Mouse (Mus musculus): ENCODE measurements around the gene Dock4. TPM values are rescaled to one million over a fixed set of nuclear protein-coding genes. Genes with fewer than 3 reads are reported as not detected.

The Dock4 gene
- polyA plus RNA-seq, 1 experiment from 2014 or later, result 34.3 TPM

DNA sequence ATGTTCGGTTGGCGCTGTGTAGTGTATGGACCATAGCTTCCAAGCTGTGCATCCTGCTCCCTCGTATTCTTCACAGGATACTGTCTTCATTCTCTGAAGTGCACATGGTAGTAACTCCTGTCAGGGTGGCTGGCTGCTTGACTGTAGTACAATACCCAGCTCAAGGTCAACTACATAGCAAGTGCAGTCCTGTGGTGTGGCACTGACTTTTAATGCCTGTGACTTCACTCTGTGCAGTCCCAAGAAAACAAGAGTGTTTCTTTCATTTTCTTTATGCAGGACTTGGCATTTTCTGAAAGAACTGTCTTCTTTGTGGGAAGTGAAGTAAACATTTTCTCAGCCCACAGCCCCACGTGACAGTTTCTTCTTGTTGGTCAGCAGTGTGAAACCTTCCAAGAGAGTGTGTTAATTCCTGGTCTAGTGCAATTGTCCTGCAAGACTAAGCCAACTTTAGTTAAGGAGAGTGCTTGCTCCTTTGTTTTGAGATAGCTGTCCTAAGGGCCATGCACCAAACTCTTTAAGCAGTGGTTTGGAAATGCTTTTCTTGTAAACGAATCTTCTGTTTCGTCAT is 109.3 kb downstream of the Dock4 start:
- H3K9me3 ChIP-seq (ENCODE audit: control insufficient read depth, low read length), result no peaks in the 10 kb centered on the region
- no peaks in the 10 kb centered on the region for H3K4me1 ChIP-seq (ENCODE audit: control insufficient read depth, insufficient read depth, low read length)
- no peak overlapping the region for H3K4me2 ChIP-seq (ENCODE audit: low read length)
- 88% methylated on average over 6 of the region's 6 CpGs for WGBS
- no peaks in the 10 kb centered on the region for H3K27me3 ChIP-seq (ENCODE audit: control insufficient read depth, insufficient read depth, low read length)
- no peak for ATAC-seq (ENCODE audit: low FRiP score, low TSS enrichment)
- H3K36me3 ChIP-seq (ENCODE audit: control insufficient read depth, insufficient read depth, low read length), result no peaks in the 10 kb centered on the region
- H3K4me3 ChIP-seq (replicated peaks; ENCODE audit: low read depth, low read length), result no peak overlapping the region
- H3K27ac ChIP-seq (replicated peaks; ENCODE audit: low read depth, low read length), result no peak overlapping the region
- no peak for DNase-seq
- no peak overlapping the region for H3K9ac ChIP-seq (replicated peaks; ENCODE audit: low read length)

GRCm38 (mm10) chr12:40558600-40558999 is 112.8 kb downstream of the Dock4 start:
- no peak overlapping the region for H3K9ac ChIP-seq (replicated peaks; ENCODE audit: low read length)
- no peaks in the 10 kb centered on the region for H3K4me1 ChIP-seq (ENCODE audit: control insufficient read depth, insufficient read depth, low read length)
- no peak overlapping the region for H3K4me3 ChIP-seq (replicated peaks; ENCODE audit: low read depth, low read length)
- 88% methylated on average over 3 of the region's 3 CpGs for WGBS
- H3K4me2 ChIP-seq (ENCODE audit: low read length), result no peak overlapping the region
- H3K27ac ChIP-seq (replicated peaks; ENCODE audit: low read depth, low read length), result no peak overlapping the region
- H3K9me3 ChIP-seq (ENCODE audit: control insufficient read depth, low read length), result no peaks in the 10 kb centered on the region
- ATAC-seq (ENCODE audit: low FRiP score, low TSS enrichment) (no peak), DNase-seq (no peak)
- no peaks in the 10 kb centered on the region for H3K36me3 ChIP-seq (ENCODE audit: control insufficient read depth, insufficient read depth, low read length)
- no peaks in the 10 kb centered on the region for H3K27me3 ChIP-seq (ENCODE audit: control insufficient read depth, insufficient read depth, low read length)

GRCm38 (mm10) chr12:40559103-40559502 is 113.4 kb downstream of the Dock4 start:
- no peak for ATAC-seq (ENCODE audit: low FRiP score, low TSS enrichment)
- H3K4me2 ChIP-seq (ENCODE audit: low read length), result no peak overlapping the region
- no peaks in the 10 kb centered on the region for H3K9me3 ChIP-seq (ENCODE audit: control insufficient read depth, low read length)
- no peak for DNase-seq
- WGBS, result 93% methylated on average over 11 of the region's 11 CpGs
- no peaks in the 10 kb centered on the region for H3K4me1 ChIP-seq (ENCODE audit: control insufficient read depth, insufficient read depth, low read length)
- no peaks in the 10 kb centered on the region for H3K27me3 ChIP-seq (ENCODE audit: control insufficient read depth, insufficient read depth, low read length)
- no peak overlapping the region for H3K4me3 ChIP-seq (replicated peaks; ENCODE audit: low read depth, low read length)
- no peaks in the 10 kb centered on the region for H3K36me3 ChIP-seq (ENCODE audit: control insufficient read depth, insufficient read depth, low read length)
- H3K27ac ChIP-seq (replicated peaks; ENCODE audit: low read depth, low read length), result no peak overlapping the region
- no peak overlapping the region for H3K9ac ChIP-seq (replicated peaks; ENCODE audit: low read length)

- ATAC-seq (ENCODE audit: low FRiP score, low TSS enrichment) (no peak), DNase-seq (no peak)
- Histone ChIP-seq H3K4me3 (replicated peaks; ENCODE audit: low read depth, low read length) (no peak overlapping the region), H3K27ac (replicated peaks; ENCODE audit: low read depth, low read length) (no peak overlapping the region), H3K27me3 (ENCODE audit: control insufficient read depth, insufficient read depth, low read length) (no peaks in the 10 kb centered on the region), H3K9me3 (ENCODE audit: control insufficient read depth, low read length) (no peaks in the 10 kb centered on the region), H3K4me2 (ENCODE audit: low read length) (no peak overlapping the region), H3K4me1 (ENCODE audit: control insufficient read depth, insufficient read depth, low read length) (no peaks in the 10 kb centered on the region), H3K36me3 (ENCODE audit: control insufficient read depth, insufficient read depth, low read length) (no peaks in the 10 kb centered on the region), H3K9ac (replicated peaks; ENCODE audit: low read length) (no peak overlapping the region)
- WGBS, result 88% methylated on average over 1 of the region's 1 CpGs
Measured at GRCm38 (mm10) chr12:40563703-40564102, 118.0 kb downstream of the Dock4 start.

DNA sequence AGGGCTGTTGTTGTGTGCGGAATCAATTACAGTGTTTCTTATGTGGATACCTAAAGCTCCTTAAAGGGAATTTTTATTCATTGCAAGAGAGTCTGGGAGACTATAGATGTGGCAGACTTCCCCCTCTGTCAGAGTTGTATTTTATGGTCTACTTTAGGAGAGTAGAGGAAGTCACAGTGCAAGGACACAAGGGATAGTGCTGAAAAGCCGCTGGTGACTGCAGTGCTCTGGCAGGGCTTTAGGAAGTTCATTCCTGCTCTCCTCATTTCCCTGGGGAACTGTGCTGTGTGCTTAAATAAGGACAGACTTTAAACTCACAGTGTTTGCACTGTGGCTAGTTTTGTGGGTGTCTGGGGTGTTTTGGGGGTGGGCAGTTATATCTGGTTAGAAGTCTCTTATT is 118.5 kb downstream of the Dock4 start:
- Histone ChIP-seq H3K4me3 (replicated peaks; ENCODE audit: low read depth, low read length) (no peak overlapping the region), H3K9ac (replicated peaks; ENCODE audit: low read length) (no peak overlapping the region), H3K4me1 (ENCODE audit: control insufficient read depth, insufficient read depth, low read length) (no peaks in the 10 kb centered on the region), H3K27me3 (ENCODE audit: control insufficient read depth, insufficient read depth, low read length) (no peaks in the 10 kb centered on the region), H3K9me3 (ENCODE audit: control insufficient read depth, low read length) (no peaks in the 10 kb centered on the region), H3K4me2 (ENCODE audit: low read length) (no peak overlapping the region), H3K36me3 (ENCODE audit: control insufficient read depth, insufficient read depth, low read length) (no peaks in the 10 kb centered on the region), H3K27ac (replicated peaks; ENCODE audit: low read depth, low read length) (no peak overlapping the region)
- no peak for DNase-seq
- WGBS, result 89% methylated on average over 2 of the region's 2 CpGs
- no peak for ATAC-seq (ENCODE audit: low FRiP score, low TSS enrichment)

- no peaks in the 10 kb centered on the region for H3K27me3 ChIP-seq (ENCODE audit: control insufficient read depth, insufficient read depth, low read length)
- no peaks in the 10 kb centered on the region for H3K4me1 ChIP-seq (ENCODE audit: control insufficient read depth, insufficient read depth, low read length)
- 89% methylated on average over 4 of the region's 4 CpGs for WGBS
- no peaks in the 10 kb centered on the region for H3K9me3 ChIP-seq (ENCODE audit: control insufficient read depth, low read length)
- H3K4me3 ChIP-seq (replicated peaks; ENCODE audit: low read depth, low read length), result no peak overlapping the region
- ATAC-seq (ENCODE audit: low FRiP score, low TSS enrichment) (no peak), DNase-seq (no peak)
- H3K36me3 ChIP-seq (ENCODE audit: control insufficient read depth, insufficient read depth, low read length), result no peaks in the 10 kb centered on the region
- H3K4me2 ChIP-seq (ENCODE audit: low read length), result no peak overlapping the region
- H3K9ac ChIP-seq (replicated peaks; ENCODE audit: low read length), result no peak overlapping the region
- no peak overlapping the region for H3K27ac ChIP-seq (replicated peaks; ENCODE audit: low read depth, low read length)
Measured at GRCm38 (mm10) chr12:40568365-40568885, 122.7 kb downstream of the Dock4 start.

DNA sequence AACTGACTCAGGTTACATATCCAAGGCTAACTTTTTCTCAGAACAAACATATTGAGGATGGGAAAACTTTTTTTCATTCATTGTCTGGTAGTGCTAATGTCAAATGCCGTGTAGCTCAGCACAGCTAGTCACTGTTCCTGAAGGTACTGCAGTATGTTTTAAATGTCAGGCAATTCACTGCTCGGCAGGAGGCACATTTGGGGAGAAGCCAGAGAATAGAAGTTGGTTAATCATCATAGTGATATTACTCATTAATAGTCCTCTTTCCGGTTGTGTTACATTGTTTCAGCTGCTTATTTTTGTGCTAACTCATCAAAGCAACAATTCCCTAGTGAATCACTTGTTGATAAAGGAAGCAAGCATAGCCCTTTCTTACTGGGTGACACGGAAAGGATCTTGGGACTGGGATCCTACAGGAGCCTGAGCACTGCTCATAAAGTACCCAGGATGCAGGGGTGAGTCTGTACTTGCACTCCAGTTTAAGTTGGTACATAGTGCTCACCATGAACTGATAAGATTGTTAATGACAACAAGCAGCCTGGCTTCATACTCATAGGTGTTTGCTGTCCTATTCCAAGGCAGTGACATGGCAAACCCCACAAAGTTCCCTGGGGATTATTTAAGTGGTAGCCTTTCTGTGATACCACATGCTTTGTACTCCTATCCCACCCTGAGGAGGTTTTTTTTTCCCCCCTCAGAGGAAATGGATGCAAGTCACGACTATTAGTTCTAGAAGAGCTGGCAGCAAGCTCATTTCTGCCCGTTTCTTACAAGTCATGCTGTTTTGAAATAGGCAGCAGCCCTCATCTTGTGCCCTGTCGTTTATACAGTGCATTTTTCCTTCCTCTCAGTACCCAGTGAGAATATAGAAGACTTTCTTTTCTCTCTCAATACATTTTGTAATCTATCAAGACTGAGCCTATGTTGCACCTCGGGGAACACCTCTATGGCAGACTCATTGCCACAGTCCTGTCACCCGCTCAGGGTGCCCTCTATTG is 123.5 kb downstream of the Dock4 start:
- H3K4me1 ChIP-seq (ENCODE audit: control insufficient read depth, insufficient read depth, low read length), result peaks cover 4% of the 10 kb centered on the region; the same call in 1 of the 2 replicates
- no peak overlapping the region for H3K4me2 ChIP-seq (ENCODE audit: low read length)
- DNase-seq, result no peak
- no peaks in the 10 kb centered on the region for H3K9me3 ChIP-seq (ENCODE audit: control insufficient read depth, low read length)
- no peaks in the 10 kb centered on the region for H3K36me3 ChIP-seq (ENCODE audit: control insufficient read depth, insufficient read depth, low read length)
- WGBS, result 78% methylated on average over 9 of the region's 9 CpGs
- no peak overlapping the region for H3K4me3 ChIP-seq (replicated peaks; ENCODE audit: low read depth, low read length)
- ATAC-seq (ENCODE audit: low FRiP score, low TSS enrichment), result no peak
- no peak overlapping the region for H3K27ac ChIP-seq (replicated peaks; ENCODE audit: low read depth, low read length)
- no peaks in the 10 kb centered on the region for H3K27me3 ChIP-seq (ENCODE audit: control insufficient read depth, insufficient read depth, low read length)
- no peak overlapping the region for H3K9ac ChIP-seq (replicated peaks; ENCODE audit: low read length)

GRCm38 (mm10) chr12:40570250-40570649 is 124.5 kb downstream of the Dock4 start:
- Histone ChIP-seq H3K36me3 (ENCODE audit: control insufficient read depth, insufficient read depth, low read length) (no peaks in the 10 kb centered on the region), H3K9me3 (ENCODE audit: control insufficient read depth, low read length) (no peaks in the 10 kb centered on the region), H3K27ac (replicated peaks; ENCODE audit: low read depth, low read length) (no peak overlapping the region), H3K4me2 (ENCODE audit: low read length) (no peak overlapping the region), H3K9ac (replicated peaks; ENCODE audit: low read length) (no peak overlapping the region), H3K4me1 (ENCODE audit: control insufficient read depth, insufficient read depth, low read length) (peaks cover 4% of the 10 kb centered on the region; the same call in 1 of the 2 replicates), H3K4me3 (replicated peaks; ENCODE audit: low read depth, low read length) (no peak overlapping the region), H3K27me3 (ENCODE audit: control insufficient read depth, insufficient read depth, low read length) (no peaks in the 10 kb centered on the region)
- WGBS, result 73% methylated on average over 1 of the region's 1 CpGs
- DNase-seq (no peak), ATAC-seq (ENCODE audit: low FRiP score, low TSS enrichment) (no peak)

Data from midbrain, embryonic 14.5 days (tissue).